Mouse (Mus musculus): ENCODE data around the gene Ddx28. TPM values are rescaled to one million over a fixed set of nuclear protein-coding genes. Genes with fewer than 3 reads are reported as not detected.

Gene Ddx28
- polyA plus RNA-seq, 1 experiment from 2014 or later = 10.0 TPM

DNA sequence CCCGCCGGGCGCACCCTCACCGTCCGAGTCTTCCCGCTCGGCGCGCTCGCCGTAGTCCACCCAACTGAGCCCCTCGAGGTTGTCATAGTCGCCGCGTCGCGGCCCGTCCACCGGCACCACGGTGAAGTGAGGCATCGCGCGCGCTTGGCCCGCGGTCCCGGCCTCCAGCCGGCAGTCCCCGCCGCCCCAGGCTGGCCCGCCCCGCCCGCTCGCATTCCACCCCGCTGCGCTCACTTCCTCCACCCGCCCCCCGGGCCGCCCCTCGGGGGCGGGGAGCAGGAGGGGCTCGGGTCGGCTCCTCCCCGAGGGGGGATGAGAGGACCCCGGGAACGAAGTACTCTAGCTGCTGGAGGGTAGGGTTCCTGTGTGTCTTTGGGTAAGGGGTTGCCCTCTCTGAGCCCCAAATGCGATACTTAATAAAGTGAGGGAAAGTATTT lies 45.8 kb downstream of the Ddx28 start, which contains the start of gene Slc12a4:
Slc12a4 (minus strand) TSS at position 193 of the 437 bp plus-strand sequence.
- H3K4me2 ChIP-seq = peak within 1 kb of the TSS; percentile 97
- peaks cover 77% of the 10 kb centered on the region for H3K4me1 ChIP-seq (replicated peaks)
- WGBS (ENCODE audit: insufficient replicate concordance) = 1% methylated on average over 47 of the region's 47 CpGs
- H3K36me3 ChIP-seq (replicated peaks) = no peaks in the 10 kb centered on the region
- ATAC-seq (ENCODE audit: insufficient read depth) = peak; percentile 74
- H3K27me3 ChIP-seq = no peaks in the 10 kb centered on the region
- H3K27ac ChIP-seq (replicated peaks) = peak within 1 kb of the TSS; percentile 93
- H3K9me3 ChIP-seq (replicated peaks) = no peaks in the 10 kb centered on the region
- H3K4me3 ChIP-seq (replicated peaks) = peak within 1 kb of the TSS; percentile 77
- peak within 1 kb of the TSS; percentile 75 for H3K9ac ChIP-seq

DNA sequence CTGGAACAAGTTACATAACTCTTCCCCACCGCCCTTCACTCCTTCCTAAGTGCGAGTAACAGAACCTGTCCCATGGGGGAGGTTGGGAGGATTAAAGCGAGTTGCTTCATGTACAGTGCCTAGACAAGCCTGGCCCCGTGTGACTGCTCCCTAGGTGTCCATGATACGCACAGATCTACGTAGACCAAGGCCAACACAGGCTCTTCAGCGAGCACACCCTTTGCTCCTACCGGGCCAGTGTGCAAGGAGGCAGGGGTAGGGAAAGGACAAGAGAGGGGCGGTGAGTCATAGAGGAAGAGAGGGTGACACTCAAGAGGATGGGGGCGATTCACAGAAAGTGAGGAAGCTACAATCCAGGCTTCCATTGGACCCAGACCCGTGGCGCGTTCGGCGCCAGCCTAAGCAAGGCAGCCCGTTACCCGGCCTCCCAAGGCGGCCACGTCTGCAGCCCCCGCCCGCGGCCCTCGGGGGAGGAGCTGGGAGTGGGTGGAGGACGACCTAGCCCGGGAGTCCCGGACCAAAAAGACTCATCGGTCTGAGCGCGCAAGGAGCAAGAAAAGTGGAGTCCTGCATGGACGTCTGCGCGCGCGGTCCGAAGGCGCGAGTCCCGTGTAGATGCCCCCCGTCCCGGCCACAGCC lies 46.3 kb downstream of the Ddx28 start:
- Histone ChIP-seq H3K4me3 (replicated peaks) (peak overlapping the region; percentile 77), H3K36me3 (replicated peaks) (peaks cover 3% of the 10 kb centered on the region), H3K27ac (replicated peaks) (peak overlapping the region; percentile 93), H3K4me1 (replicated peaks) (peaks cover 82% of the 10 kb centered on the region), H3K27me3 (no peaks in the 10 kb centered on the region), H3K4me2 (peak overlapping the region; percentile 97), H3K9me3 (replicated peaks) (no peaks in the 10 kb centered on the region), H3K9ac (peak overlapping the region; percentile 75)
- WGBS (ENCODE audit: insufficient replicate concordance) = 2% methylated on average over 40 of the region's 40 CpGs
- ATAC-seq (ENCODE audit: insufficient read depth) = peak; percentile 49

DNA sequence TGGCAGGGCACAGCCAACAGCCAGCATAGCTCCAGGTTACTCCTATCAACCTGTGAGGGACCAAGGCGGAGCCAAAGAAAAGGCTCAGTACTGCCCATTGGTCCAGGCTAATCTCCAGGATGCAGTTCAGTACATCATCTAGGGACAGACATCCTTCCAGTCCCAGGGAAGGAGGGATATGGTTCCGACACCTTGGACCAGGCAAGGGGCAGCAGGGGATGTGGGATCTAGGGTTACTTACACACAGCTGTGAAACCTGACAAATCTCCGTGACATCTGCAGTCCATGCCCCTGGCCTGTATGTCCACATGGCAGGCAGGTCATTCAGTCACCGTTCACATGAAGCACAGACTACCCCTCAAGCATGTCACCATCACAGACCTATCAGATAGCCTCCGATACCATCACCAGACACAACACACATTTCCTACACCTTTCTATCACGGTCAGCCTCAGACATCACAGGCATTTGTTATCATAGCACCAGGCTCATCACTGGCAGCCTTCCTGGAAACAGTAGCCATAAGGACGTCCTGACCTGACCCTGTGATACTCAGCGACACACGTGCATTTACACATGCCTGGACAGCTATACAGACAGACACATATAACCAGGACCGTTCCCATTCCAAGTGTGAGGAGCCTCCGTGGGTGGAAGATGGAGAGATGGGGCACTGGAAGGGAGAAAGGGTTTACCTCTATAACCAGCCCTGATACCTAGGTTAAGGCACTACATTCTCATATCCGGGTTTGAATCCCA lies 47.0 kb downstream of the Ddx28 start:
- peak overlapping the region; percentile 77 for H3K4me3 ChIP-seq (replicated peaks)
- peak overlapping the region; percentile 93 for H3K27ac ChIP-seq (replicated peaks)
- 52% methylated on average over 12 of the region's 12 CpGs for WGBS (ENCODE audit: insufficient replicate concordance)
- H3K36me3 ChIP-seq (replicated peaks) = peaks cover 10% of the 10 kb centered on the region
- ATAC-seq (ENCODE audit: insufficient read depth) = no peak
- H3K4me1 ChIP-seq (replicated peaks) = peaks cover 89% of the 10 kb centered on the region
- H3K9me3 ChIP-seq (replicated peaks) = no peaks in the 10 kb centered on the region
- H3K9ac ChIP-seq = peak overlapping the region; percentile 75
- peak overlapping the region; percentile 97 for H3K4me2 ChIP-seq
- no peaks in the 10 kb centered on the region for H3K27me3 ChIP-seq

DNA sequence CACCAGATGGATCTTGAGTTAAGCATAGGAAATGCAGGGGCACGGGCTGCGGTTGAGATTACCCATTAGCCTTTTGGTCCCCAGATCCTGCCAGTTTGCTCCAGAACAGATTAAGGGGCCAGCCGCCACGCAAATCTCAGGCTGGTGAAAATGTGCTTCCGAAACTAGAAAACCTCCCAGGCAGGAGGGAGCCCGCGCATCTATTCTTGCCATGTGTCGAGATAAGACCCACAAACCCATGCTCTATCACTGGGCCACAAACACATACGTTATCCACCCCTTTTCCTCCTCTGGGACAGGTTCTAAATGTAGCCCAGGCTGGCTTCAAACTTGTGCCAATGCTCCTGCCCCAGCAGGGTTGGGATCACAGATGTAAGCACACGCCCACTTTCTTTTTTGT lies 50.1 kb downstream of the Ddx28 start:
- no peaks in the 10 kb centered on the region for H3K9me3 ChIP-seq (replicated peaks)
- ATAC-seq (ENCODE audit: insufficient read depth) = peak; percentile 18; the same call in 1 of the 2 replicates
- H3K36me3 ChIP-seq (replicated peaks) = peaks cover 29% of the 10 kb centered on the region
- peak overlapping the region; percentile 28; the same call in 1 of the 2 replicates for H3K9ac ChIP-seq
- 0 out of 2 replicates have a peak overlapping the region, but pooled peaks have one; percentile 26 for H3K27ac ChIP-seq (replicated peaks)
- H3K27me3 ChIP-seq = no peaks in the 10 kb centered on the region
- peak overlapping the region; percentile 61 for H3K4me2 ChIP-seq
- 25% methylated on average over 10 of the region's 10 CpGs for WGBS (ENCODE audit: insufficient replicate concordance)
- H3K4me1 ChIP-seq (replicated peaks) = peaks cover 75% of the 10 kb centered on the region
- H3K4me3 ChIP-seq (replicated peaks) = peak overlapping the region; percentile 13

DNA sequence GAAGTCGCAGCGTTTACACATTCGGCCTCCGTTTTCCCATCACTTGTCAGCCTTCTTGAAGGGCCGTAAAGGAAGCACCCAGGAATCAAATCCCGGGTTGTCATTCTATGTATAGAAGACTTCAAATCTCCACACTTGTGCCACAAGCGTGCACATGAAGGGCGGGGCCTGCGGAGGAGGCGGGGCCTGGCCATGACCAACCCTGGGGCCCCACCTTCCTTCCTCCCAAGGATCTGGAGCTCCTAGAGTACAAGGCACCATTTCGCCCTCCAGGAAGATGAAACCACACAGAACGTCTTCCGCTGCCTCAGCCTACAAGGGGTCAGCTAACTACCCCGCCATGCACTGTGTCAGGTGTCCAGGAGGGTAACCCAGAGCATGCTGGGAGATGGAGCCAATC lies 50.6 kb downstream of the Ddx28 start:
- Histone ChIP-seq H3K9me3 (replicated peaks) (no peaks in the 10 kb centered on the region), H3K9ac (peak overlapping the region; percentile 28; the same call in 1 of the 2 replicates), H3K4me1 (replicated peaks) (peaks cover 71% of the 10 kb centered on the region), H3K27me3 (no peaks in the 10 kb centered on the region), H3K4me3 (replicated peaks) (peak overlapping the region; percentile 13), H3K27ac (replicated peaks) (0 out of 2 replicates have a peak overlapping the region, but pooled peaks have one; percentile 26), H3K4me2 (peak overlapping the region; percentile 61), H3K36me3 (replicated peaks) (peaks cover 34% of the 10 kb centered on the region)
- WGBS (ENCODE audit: insufficient replicate concordance) = 59% methylated on average over 14 of the region's 14 CpGs
- no peak for ATAC-seq (ENCODE audit: insufficient read depth)

Other genes with a start within 250 kb of the Ddx28 start
- gene Ranbp10, start 184.5 kb downstream of the Ddx28 start, polyA plus RNA-seq (2015; fragmentation: Nextera tagmentation; extraction: Ambion mirVana) = 45.0 and 52.2 TPM in 2 replicates
- 0.07 and 0.22 TPM in 2 replicates for gene Tsnaxip1, start 184.2 kb downstream of the Ddx28 start, polyA plus RNA-seq (2015; fragmentation: Nextera tagmentation; extraction: Ambion mirVana)
- 20.3 and 22.7 TPM in 2 replicates for gene Cenpt, start 158.6 kb downstream of the Ddx28 start, polyA plus RNA-seq (2015; fragmentation: Nextera tagmentation; extraction: Ambion mirVana)
- 31.5 and 32.2 TPM in 2 replicates for gene Thap11, start 156.8 kb downstream of the Ddx28 start, polyA plus RNA-seq (2015; fragmentation: Nextera tagmentation; extraction: Ambion mirVana)
- gene Nutf2, start 151.3 kb downstream of the Ddx28 start, polyA plus RNA-seq (2015; fragmentation: Nextera tagmentation; extraction: Ambion mirVana) = 85.2 and 94.1 TPM in 2 replicates
- 15.3 and 15.5 TPM in 2 replicates for gene Edc4, start 131.0 kb downstream of the Ddx28 start, polyA plus RNA-seq (2015; fragmentation: Nextera tagmentation; extraction: Ambion mirVana)
- gene Nrn1l, start 118.3 kb downstream of the Ddx28 start, polyA plus RNA-seq (2015; fragmentation: Nextera tagmentation; extraction: Ambion mirVana) = not detected in 2 replicates
- 10.3 and 12.5 TPM in 2 replicates for gene Pskh1, start 111.4 kb downstream of the Ddx28 start, polyA plus RNA-seq (2015; fragmentation: Nextera tagmentation; extraction: Ambion mirVana)
- gene Ctrl, start 78.0 kb downstream of the Ddx28 start, polyA plus RNA-seq (2015; fragmentation: Nextera tagmentation; extraction: Ambion mirVana) = 0.20 and 0.36 TPM in 2 replicates
- 45.0 and 47.9 TPM in 2 replicates for gene Psmb10, start 73.4 kb downstream of the Ddx28 start, polyA plus RNA-seq (2015; fragmentation: Nextera tagmentation; extraction: Ambion mirVana)
- 70.8 and 85.2 TPM in 2 replicates for gene Lcat, start 68.5 kb downstream of the Ddx28 start, polyA plus RNA-seq (2015; fragmentation: Nextera tagmentation; extraction: Ambion mirVana)
- 10.6 and 11.9 TPM in 2 replicates for gene Slc12a4, start 45.8 kb downstream of the Ddx28 start, polyA plus RNA-seq (2015; fragmentation: Nextera tagmentation; extraction: Ambion mirVana)
- gene Dpep3, start 32.5 kb downstream of the Ddx28 start, polyA plus RNA-seq (2015; fragmentation: Nextera tagmentation; extraction: Ambion mirVana) = not detected in 2 replicates
- gene Dus2, start 20.5 kb downstream of the Ddx28 start, polyA plus RNA-seq (2015; fragmentation: Nextera tagmentation; extraction: Ambion mirVana) = 10.5 and 12.0 TPM in 2 replicates
- not detected in 2 replicates for gene Dpep2nb, start 5.9 kb downstream of the Ddx28 start, polyA plus RNA-seq (2015; fragmentation: Nextera tagmentation; extraction: Ambion mirVana)
- gene Nfatc3, start 47.0 kb upstream of the Ddx28 start, polyA plus RNA-seq (2015; fragmentation: Nextera tagmentation; extraction: Ambion mirVana) = 2.6 and 3.0 TPM in 2 replicates
- gene Esrp2, start 125.1 kb upstream of the Ddx28 start, polyA plus RNA-seq (2015; fragmentation: Nextera tagmentation; extraction: Ambion mirVana) = 13.3 and 17.0 TPM in 2 replicates
- 7.8 and 8.7 TPM in 2 replicates for gene Pla2g15, start 138.5 kb upstream of the Ddx28 start, polyA plus RNA-seq (2015; fragmentation: Nextera tagmentation; extraction: Ambion mirVana)
- 5.1 and 6.0 TPM in 2 replicates for gene Slc7a6, start 157.0 kb upstream of the Ddx28 start, polyA plus RNA-seq (2015; fragmentation: Nextera tagmentation; extraction: Ambion mirVana)
- 11.0 and 11.4 TPM in 2 replicates for gene Slc7a6os, start 199.1 kb upstream of the Ddx28 start, polyA plus RNA-seq (2015; fragmentation: Nextera tagmentation; extraction: Ambion mirVana)
- 20.1 and 21.8 TPM in 2 replicates for gene Prmt7, start 199.1 kb upstream of the Ddx28 start, polyA plus RNA-seq (2015; fragmentation: Nextera tagmentation; extraction: Ambion mirVana)

All from liver, embryonic 15.5 days (tissue).